Mouse (Mus musculus) liver, adult (tissue): ENCODE data around the gene Lipm.

ENCODE experiments used
- GATA4 ChIP-seq: IDR thresholded peaks from 2 replicates; pipeline ENCODE4 v1.6.1; 2014; ENCODE audit warnings: mild to moderate bottlenecking, low read length; ENCODE audit not compliant: insufficient replicate concordance

Gene Lipm

DNA sequence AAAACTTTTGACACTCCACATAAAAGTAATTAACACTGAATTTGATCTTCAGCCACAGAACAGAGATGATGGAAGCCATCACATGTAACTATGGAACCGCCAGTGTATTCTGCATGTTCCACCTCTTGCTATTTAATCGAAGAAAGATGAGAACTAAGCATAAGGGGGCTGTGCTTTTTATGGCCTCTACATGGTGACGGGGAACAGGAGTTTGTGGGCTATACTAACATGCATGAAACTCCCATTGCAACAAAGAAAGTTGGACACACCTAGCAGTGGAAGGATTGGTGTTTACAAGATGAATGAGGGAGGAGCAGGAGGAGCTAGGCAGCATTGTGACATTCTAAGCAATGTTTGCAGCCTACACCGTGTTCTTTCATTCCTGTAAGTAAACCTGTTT lies at the start of gene Lipm:
Gene Lipm, plus strand, starts transcription at position 301 of the 400 bp plus-strand sequence.
- TF ChIP-seq GATA4: no peak

DNA sequence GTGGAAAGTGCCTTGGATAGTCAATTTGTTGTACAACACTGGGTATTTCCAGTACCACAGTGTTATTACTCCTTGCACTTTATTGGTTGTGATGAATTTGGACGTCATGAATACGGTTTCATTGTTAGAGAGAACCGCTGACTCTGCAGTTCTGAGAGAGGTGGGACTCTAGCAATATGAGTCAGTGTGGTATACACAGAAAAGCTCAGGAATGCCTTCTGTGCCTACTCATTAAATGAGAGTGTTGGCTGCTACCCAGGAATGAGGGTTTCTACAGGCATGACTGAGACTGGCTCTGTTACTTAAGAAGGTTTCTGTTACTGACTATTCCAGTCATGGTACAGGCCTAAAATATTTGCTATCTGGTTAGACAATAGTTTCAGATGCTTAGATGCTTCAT lies 49.2 kb upstream of the Lipm start:
- TF ChIP-seq GATA4: no peak

DNA sequence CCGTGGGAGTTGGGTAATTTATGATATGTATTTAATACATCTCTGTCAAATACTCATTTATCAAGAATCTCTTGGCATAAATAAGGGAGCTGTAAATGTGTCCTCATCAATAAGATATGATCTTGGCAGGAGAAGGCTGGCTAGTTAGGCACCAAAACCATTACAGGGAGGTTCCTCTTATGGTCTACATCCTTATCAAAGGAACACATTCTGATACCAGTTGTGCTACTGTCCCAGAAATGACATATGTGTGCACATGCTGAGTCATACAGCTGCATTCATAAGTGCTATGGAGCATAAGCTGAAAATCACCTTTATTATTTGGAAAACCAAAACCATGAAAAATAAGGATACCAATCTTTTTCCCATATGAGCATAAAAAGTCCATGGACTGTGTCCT lies 37.2 kb upstream of the Lipm start:
- no peak for TF ChIP-seq GATA4

DNA sequence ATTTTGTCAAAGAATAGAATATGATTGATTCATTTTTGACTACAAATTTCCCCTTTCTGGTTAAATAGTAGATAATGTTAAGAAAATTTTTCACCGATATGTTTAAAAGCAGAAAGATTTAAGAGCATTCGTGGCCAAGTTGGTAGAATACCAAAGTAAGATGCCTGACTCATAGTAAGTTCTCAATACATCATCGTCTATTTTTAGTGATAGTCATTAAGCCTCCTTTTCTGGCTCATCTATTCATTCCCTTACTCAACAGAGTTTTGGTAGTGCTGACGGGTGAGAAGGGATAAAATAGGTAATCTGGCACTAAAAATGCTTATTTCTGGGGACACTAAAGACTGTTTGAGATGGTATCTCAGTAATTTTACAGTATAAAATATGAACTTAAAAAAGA lies 36.7 kb upstream of the Lipm start:
- TF ChIP-seq GATA4: no peak

DNA sequence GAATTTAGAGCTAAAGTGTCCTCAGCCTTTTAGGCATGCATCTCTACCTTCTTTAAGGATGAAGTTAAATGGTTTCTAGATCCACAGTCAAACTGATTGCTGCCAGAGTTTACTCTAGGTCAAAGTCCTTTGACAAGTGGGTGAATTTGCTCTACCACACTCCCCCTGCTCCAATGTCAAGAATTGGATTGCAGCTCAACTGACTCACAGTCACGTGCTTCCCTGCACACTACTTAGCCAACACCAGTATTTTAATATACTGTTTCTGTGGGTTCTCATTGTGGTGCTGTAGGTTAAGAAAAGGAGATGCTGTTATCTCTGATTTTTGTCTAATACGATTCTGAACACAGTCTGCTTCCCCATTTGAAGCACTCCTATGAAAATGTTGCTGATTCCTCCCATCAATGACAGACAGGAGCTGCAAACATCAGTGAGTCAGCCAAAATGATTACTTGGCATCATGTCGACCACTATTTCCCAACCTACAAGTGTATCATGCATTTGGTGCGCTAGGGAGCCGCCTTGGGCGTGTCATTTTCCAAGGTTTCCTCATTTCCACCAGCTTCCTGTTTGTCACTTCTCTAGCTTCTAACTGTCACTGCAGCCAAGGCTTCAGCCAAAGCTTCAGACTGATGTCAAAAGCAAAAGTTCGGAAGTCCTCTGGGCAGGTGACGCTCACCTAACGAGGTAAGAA lies 33.8 kb upstream of the Lipm start, which contains the start of gene Lipn:
Gene Lipn, plus strand, starts transcription at position 580 of the 694 bp plus-strand sequence.
- TF ChIP-seq GATA4: no peak

DNA sequence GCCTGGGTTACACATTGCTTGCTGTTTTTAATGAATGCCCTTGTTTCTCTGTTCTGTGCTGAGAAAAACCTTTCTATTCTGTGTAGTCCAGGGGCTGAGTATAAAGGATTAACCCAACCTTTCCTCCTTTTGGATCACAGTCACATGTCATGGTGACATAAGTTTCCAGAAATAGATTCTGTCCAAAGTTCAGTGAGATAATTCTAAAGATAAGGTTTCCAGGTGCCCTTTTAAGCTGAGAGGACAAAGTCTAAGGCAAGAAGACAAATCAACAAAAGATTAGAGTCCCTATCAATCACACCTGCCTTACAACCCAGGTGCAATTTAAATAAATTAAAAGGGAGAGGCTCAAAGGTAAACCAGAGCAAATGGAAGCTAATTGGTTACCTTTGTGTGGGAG lies 26.5 kb upstream of the Lipm start:
- no peak for TF ChIP-seq GATA4

DNA sequence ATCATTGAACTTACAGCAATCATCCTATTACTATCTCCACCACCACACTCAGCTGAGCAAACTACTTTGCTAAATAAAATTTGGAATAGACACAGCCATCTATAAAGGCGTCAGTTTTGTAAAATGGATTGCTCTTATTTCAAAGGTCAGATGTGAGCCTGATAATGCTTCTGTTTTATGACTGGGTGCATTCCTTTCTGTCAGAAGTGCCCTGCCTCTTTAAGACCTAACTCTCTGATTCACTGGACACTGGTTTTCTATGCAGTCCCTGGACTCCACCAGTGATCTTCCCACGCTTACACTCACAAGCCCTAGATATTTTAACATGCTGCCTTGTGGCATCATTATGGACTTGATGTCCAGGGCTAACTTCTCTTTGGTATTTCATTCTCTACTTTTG lies 22.6 kb upstream of the Lipm start:
- TF ChIP-seq GATA4: no peak

DNA sequence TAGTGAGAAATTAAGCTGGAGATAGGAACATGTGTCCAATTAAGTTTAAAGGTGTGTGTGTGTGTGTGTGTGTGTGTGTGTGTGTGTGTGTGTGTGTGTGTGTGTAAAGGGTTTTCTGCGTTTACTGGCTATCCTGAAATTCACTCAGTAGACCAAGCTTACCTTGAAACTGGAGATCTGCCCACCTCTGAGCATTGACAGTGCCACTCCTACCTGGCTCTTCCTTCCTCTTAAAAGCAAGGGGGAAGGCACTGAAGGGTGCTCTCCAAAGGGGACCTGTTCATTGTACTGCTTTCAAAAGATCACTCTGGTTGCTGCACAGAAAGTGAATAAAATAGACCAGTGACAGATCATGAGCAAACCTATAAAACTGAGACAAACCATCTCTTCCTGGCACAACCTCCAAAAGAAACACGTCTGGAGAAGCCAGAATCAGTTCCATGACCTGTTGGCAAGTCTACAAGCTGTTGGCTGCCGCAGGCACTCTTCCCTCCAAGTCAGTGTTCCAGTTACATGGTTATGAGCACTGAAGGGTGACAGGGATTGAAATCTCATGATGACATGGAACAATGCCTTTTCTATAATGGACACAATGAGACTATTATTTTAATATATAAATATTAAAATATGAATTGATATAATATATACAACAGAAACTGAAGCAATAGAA lies 11.6 kb upstream of the Lipm start:
- TF ChIP-seq GATA4: no peak

DNA sequence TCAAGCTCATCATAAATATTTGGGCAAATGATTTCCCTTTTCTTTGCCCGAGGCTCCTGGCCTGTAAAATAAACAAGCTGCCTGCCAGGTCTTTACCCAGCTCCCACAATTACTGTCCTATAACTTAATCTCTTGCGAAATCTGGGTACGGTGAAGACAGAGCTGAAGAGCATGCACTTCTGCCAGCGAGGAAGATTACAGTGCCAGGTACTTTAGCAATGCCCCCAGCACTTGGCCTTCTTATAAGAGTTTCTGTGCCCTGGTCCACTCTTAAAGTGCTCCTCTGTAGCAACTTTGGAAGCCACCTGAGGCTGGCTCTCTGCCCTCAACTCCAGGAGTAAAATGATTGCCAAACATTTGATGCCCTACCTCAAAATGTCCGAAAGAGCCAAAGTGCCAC lies 5.4 kb upstream of the Lipm start:
- TF ChIP-seq GATA4: no peak

DNA sequence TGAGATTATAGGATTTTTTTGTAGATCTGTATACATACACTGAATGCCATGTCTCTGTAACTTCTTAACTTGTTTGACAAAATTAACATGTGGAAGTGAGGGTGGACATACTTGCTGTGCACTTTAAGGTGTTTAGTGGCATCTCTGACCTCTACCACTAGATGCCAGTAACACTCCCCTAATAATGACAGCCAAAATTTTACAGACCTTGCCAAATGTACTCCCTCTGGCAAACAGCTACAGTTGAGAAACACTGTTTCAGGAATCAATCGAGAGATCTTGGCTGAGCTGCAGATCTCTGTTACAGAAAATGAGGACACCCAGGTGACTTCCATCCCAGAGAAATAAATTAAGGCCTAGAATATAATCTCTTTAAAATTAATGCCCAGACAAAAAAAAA lies 4.5 kb upstream of the Lipm start:
- TF ChIP-seq GATA4: no peak

DNA sequence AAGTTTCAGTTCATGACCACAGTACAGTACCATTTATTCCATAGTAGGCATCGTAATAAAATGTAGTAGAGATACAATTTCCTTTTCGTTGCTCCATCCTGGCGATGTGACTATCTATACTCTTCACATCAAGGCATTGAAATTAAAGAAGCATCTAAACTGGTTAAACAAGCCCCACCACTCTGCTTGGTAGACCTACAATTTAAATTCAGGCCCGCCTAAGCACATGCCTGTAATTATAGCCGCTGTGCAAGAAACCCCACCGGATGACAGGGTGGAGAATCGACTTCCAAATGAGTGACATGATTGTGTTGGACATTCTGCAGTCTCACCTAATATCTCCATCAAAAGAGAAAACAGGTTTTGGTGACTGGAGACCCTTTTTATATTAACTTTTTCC lies 1.2 kb downstream of the Lipm start:
- no peak for TF ChIP-seq GATA4

DNA sequence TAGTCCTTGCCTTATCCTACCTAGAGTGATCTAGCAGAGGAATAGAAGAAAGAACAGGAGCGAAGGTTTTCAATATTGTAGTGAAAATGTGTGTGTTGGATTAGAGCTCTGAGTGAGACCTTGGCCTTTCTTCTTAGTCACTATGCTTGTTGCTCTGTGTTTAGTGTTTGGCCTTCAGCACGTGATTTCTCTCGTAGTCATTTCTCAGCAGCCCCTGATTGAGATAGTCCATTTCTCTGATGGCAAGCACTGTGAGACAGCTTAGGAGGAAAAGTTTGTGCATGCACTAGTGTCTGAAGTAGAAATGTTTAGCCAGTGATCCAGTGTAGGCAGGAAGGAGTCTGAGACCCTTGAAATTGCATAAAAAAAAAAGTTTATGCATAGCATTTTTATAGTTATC lies 4.1 kb downstream of the Lipm start:
- TF ChIP-seq GATA4: no peak

DNA sequence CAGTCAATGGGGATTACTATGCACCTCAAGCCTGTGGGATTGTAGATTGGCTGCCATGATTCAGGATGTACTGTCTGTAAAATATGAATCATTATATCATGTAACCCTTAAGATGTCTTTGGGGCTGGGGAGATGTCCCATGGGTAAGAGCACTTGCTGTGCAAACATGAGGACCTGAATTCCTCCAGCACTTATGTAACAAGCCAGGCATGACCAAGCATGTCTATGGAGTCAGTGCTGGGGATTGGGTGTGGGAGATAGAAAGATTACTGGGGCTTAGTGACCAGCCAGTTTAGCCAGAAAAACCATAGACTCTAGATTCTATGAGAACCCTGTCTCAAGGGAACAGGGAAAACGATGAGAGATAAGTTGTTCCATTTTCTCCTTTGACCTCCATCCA lies 18.4 kb downstream of the Lipm start:
- no peak for TF ChIP-seq GATA4

DNA sequence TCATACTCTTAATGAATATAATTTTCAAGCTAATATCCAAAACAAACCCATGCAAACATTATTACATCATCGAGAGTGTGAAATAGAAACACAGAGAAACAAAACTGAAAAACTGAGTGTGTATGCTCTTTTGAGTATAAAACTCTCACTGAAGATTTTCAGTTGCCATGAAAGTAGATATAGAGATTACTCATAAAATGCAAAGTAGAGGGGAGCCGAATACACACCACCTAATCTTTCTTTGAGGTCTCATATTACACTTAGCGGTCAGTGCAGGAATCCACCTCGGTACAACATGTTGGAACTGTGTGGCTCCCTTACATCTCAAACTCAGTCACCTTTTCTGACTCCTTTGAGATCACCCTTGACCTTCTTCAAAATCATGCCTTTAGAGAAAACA lies 18.9 kb downstream of the Lipm start:
- no peak for TF ChIP-seq GATA4

DNA sequence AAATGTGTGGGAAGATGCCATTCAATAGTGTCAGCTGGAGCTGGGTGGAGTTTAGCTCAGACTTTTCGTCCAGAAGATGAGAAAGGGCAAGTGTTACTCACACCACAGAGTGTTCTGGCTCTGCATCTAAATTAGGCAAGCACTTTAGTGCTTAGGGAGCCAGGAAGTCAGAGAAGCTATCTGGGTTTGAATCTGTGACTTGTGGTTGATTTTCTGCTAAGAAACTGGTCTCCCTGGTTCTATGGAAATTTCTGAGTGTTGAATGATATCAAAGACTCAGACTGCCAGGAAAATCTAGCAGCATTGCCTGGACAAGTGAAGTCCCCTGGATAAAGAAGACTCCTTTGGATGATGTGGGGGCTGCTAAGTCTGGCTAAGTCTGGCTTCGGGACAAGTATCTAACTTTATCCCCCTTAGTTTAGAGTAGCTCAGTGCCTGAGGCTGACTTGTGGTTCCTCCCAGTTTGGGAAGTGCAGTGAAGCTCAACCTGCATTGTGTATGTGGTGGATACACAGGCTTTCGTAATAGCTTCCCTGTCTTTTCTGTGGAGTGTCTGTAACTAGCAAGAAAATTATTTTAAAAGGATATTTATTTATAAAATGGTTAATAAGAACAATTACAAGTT lies 19.5 kb downstream of the Lipm start:
- TF ChIP-seq GATA4: no peak

DNA sequence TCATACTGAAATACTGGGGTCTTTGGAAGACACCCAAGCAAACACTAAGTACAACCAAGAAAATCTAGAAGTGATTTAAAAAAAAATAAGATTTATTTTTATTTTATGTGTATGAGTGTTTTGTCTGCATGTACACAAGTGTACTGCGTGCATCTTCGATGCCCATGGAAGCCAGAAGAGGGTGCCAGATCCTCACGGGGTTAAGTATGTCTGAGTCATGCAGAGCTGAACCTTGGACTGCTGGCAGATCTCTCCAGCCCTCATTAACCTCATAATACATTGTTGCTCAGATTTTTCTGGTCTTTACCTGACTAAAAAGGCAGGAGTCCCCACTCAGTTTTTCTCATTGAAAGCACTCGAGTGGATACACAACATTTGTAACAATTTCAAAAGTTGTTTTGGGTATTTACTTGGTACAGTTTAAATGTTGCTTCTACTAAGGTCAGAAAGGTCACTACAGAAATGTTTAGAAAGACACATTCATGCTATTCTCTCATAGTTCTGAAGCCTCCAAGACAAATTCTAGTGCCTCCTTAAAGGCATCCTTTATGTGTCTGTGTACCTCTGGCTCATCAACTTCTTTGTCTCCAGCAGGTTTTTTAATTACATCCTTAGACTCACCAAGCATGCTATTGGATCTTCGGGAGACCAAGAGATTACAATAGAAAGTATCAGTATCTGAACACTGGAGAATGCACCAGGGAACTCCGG lies 38.1 kb downstream of the Lipm start:
- TF ChIP-seq GATA4: no peak

DNA sequence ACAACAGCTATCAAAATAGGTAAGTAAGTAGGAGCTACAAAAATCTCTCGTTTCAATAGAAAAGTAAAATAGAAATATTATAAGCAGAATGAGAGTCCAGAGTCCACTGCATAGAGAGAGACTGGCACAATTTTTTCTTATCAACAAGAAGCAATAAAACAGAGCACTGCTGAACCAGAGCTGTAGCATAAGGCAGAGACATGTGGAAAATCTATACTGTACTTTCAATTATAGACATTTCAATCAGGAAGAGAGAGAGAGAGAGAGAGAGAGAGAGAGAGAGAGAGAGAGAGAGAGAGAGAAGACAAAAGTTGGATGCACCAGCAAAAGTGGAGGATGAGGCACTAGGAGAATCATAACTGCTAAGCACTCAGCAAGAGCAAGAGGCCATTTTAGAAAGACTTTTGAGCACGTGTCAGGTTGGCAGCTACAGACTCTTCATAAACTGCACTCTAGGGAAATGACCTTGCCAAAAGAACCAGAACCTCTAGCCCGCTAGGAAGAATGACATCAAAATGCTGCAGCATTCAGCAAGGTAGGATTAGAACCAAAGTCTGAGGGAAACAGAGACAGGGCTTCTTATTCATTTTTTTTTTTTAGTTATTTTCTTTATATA lies 38.8 kb downstream of the Lipm start:
- TF ChIP-seq GATA4: no peak
